Mouse (Mus musculus): ENCODE results near the gene Vat1. TPM values are rescaled to one million over a fixed set of nuclear protein-coding genes. Genes with fewer than 3 reads are reported as not detected.

Vat1 gene
- polyA plus RNA-seq (2012; rRNA removed) (88.0 and 96.1 TPM in 2 replicates), polyA plus RNA-seq (2014; fragmentation: Nextera tagmentation; extraction: Ambion mirVana) (56.1 and 63.3 TPM in 2 replicates)

DNA sequence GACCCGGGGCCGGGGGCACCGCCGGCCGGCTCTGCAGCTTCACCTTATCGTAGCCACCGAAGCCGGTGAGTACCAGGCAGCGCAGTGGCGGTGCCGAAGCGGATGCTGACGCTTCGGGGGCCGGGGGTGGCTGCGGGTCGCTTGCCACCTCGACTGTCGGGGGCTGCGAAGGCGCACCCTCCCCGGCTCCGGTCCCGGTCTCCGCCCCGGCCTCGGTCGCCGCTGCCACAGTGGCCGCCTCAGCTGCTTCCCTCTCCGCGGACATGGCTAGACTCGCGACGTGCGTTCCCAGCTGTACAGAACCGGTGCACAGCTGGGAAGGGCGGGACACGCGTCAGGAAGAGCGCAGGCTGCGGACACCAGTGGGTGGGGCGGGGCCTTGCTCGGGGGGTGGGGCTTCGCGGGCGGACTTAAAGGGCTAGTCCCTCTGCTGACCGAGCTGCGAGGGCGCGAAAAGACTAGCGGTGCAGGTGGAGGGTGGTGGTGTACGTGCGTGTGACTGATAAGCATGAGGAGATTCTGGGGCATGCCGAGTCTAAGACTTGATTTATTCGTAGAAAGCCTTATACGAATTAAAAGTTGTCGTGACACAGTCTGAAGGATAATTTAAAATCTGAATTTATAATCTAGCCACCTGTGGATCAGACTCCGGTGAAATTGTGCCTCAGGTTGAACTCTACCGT, at the start of gene Vat1:
Gene Vat1, minus strand, starts transcription at position 362 of the 683 bp plus-strand sequence.
- H3K9ac ChIP-seq (ENCODE audit: low read depth, low read length, severe bottlenecking) = peak within 1 kb of the TSS; percentile 64
- H3K4me2 ChIP-seq (replicated peaks; ENCODE audit: low read depth, low read length, severe bottlenecking) = peak within 1 kb of the TSS; percentile 90
- peak; percentile 57 for DNase-seq (ENCODE audit: low spot score)
- H3K4me1 ChIP-seq (ENCODE audit: control insufficient read depth, insufficient read depth, low read length) = peaks cover 24% of the 10 kb centered on the region
- no peaks in the 10 kb centered on the region for H3K9me3 ChIP-seq (ENCODE audit: control insufficient read depth, low read length)
- no peak for TF ChIP-seq POLR2A (IDR thresholded peaks at IDR 0.05; ENCODE audit: borderline replicate concordance, extremely low read depth, insufficient read depth, insufficient read length)
- WGBS = 1% methylated on average over 59 of the region's 60 CpGs
- H3K36me3 ChIP-seq (ENCODE audit: control insufficient read depth, insufficient read depth, low read length) = peaks cover 15% of the 10 kb centered on the region
- H3K27me3 ChIP-seq (ENCODE audit: control insufficient read depth, insufficient read depth, low read length) = no peaks in the 10 kb centered on the region
- peak within 1 kb of the TSS; percentile 76 for H3K27ac ChIP-seq (replicated peaks; ENCODE audit: low read depth, low read length)
- H3K4me3 ChIP-seq (replicated peaks; ENCODE audit: low read length) = peak within 1 kb of the TSS; percentile 82
- ATAC-seq (ENCODE audit: low FRiP score, low read depth) = peak; percentile 51

GRCm38 (mm10) chr11:101507090-101507489, 41.1 kb upstream of the Vat1 start:
- H3K36me3 ChIP-seq (ENCODE audit: control insufficient read depth, insufficient read depth, low read length) = peaks cover 35% of the 10 kb centered on the region
- H3K4me3 ChIP-seq (replicated peaks; ENCODE audit: low read length) = no peak overlapping the region
- H3K9me3 ChIP-seq (ENCODE audit: control insufficient read depth, low read length) = no peaks in the 10 kb centered on the region
- no peak for DNase-seq (ENCODE audit: low spot score)
- no peaks in the 10 kb centered on the region for H3K27me3 ChIP-seq (ENCODE audit: control insufficient read depth, insufficient read depth, low read length)
- no peaks in the 10 kb centered on the region for H3K4me1 ChIP-seq (ENCODE audit: control insufficient read depth, insufficient read depth, low read length)
- H3K27ac ChIP-seq (replicated peaks; ENCODE audit: low read depth, low read length) = no peak overlapping the region
- no peak overlapping the region for H3K9ac ChIP-seq (ENCODE audit: low read depth, low read length, severe bottlenecking)
- H3K4me2 ChIP-seq (replicated peaks; ENCODE audit: low read depth, low read length, severe bottlenecking) = no peak overlapping the region
- WGBS = 90% methylated on average over 7 of the region's 7 CpGs
- no peak for TF ChIP-seq POLR2A (IDR thresholded peaks at IDR 0.05; ENCODE audit: borderline replicate concordance, extremely low read depth, insufficient read depth, insufficient read length)
- ATAC-seq (ENCODE audit: low FRiP score, low read depth) = no peak

DNA sequence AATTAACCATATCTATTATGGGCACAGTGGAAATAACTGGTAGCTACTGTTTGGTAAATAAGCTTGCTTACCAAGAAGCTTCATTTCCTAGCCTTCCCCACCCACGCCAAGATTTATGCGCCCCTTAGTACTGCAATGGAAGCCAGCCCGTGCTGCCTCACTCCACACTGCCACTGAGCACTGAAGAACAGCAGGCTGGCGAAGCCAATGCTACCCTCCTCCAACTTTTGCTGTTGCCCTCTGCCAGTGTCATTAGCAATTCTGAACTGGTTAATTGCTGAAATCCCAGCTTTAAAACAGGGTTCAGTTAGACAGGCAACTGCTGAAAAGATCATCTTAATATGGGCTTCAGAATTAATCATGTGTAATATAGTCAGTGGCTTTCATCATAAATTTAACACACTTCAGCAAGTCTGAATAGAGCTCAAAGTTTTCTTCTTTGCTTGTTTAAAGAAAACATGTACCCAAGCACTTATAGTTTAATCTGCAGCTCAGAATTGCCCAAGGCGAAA, 40.3 kb upstream of the Vat1 start:
- ATAC-seq (ENCODE audit: low FRiP score, low read depth) = no peak
- TF ChIP-seq POLR2A (IDR thresholded peaks at IDR 0.05; ENCODE audit: borderline replicate concordance, extremely low read depth, insufficient read depth, insufficient read length) = no peak

GRCm38 (mm10) chr11:101486126-101486525, 20.1 kb upstream of the Vat1 start:
- DNase-seq (ENCODE audit: low spot score) (no peak), ATAC-seq (ENCODE audit: low FRiP score, low read depth) (no peak)
- no peak for TF ChIP-seq POLR2A (IDR thresholded peaks at IDR 0.05; ENCODE audit: borderline replicate concordance, extremely low read depth, insufficient read depth, insufficient read length)
- H3K4me2 ChIP-seq (replicated peaks; ENCODE audit: low read depth, low read length, severe bottlenecking) = no peak overlapping the region
- H3K9ac ChIP-seq (ENCODE audit: low read depth, low read length, severe bottlenecking) = no peak overlapping the region
- WGBS = 71% methylated on average over 6 of the region's 6 CpGs
- H3K4me1 ChIP-seq (ENCODE audit: control insufficient read depth, insufficient read depth, low read length) = no peaks in the 10 kb centered on the region
- H3K9me3 ChIP-seq (ENCODE audit: control insufficient read depth, low read length) = no peaks in the 10 kb centered on the region
- H3K4me3 ChIP-seq (replicated peaks; ENCODE audit: low read length) = no peak overlapping the region
- H3K27ac ChIP-seq (replicated peaks; ENCODE audit: low read depth, low read length) = no peak overlapping the region
- no peaks in the 10 kb centered on the region for H3K27me3 ChIP-seq (ENCODE audit: control insufficient read depth, insufficient read depth, low read length)
- H3K36me3 ChIP-seq (ENCODE audit: control insufficient read depth, insufficient read depth, low read length) = peaks cover 14% of the 10 kb centered on the region

More for the DNA sequence above, 40.3 kb upstream of the Vat1 start:
- H3K4me3 ChIP-seq (replicated peaks; ENCODE audit: low read length) = no peak overlapping the region
- no peaks in the 10 kb centered on the region for H3K4me1 ChIP-seq (ENCODE audit: control insufficient read depth, insufficient read depth, low read length)
- H3K4me2 ChIP-seq (replicated peaks; ENCODE audit: low read depth, low read length, severe bottlenecking) = no peak overlapping the region
- no peaks in the 10 kb centered on the region for H3K27me3 ChIP-seq (ENCODE audit: control insufficient read depth, insufficient read depth, low read length)
- 86% methylated on average over 5 of the region's 5 CpGs for WGBS
- H3K27ac ChIP-seq (replicated peaks; ENCODE audit: low read depth, low read length) = no peak overlapping the region
- no peak overlapping the region for H3K9ac ChIP-seq (ENCODE audit: low read depth, low read length, severe bottlenecking)
- no peak for DNase-seq (ENCODE audit: low spot score)
- H3K9me3 ChIP-seq (ENCODE audit: control insufficient read depth, low read length) = no peaks in the 10 kb centered on the region
- H3K36me3 ChIP-seq (ENCODE audit: control insufficient read depth, insufficient read depth, low read length) = peaks cover 35% of the 10 kb centered on the region

DNA sequence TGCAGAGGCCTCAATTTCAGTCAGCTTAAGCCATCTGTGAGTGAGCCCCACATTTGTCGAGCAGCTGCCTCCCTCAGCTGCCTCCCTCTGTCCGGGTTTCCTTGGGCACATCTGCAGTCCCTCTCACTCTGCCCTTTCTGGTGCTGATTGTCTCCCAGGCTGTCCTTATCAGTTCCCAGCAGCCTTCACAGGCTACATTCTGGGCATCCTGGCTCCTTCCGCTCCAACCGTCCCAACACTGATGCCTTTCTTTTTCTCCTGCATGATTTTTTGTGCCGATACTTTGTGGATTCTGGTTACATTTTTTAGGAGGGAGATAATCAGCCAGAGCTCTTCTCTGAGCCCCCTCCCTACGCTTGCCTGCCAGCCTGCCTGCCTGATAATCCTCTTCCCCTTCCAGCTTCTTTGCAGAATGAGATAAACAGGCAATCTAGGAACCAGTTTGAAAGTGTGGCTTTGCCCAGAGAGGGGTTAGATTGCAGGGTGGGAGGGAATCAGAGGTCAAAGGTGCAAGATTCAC, 19.5 kb upstream of the Vat1 start:
- H3K4me3 ChIP-seq (replicated peaks; ENCODE audit: low read length) = no peak overlapping the region
- peaks cover 14% of the 10 kb centered on the region for H3K36me3 ChIP-seq (ENCODE audit: control insufficient read depth, insufficient read depth, low read length)
- no peak overlapping the region for H3K9ac ChIP-seq (ENCODE audit: low read depth, low read length, severe bottlenecking)
- H3K4me2 ChIP-seq (replicated peaks; ENCODE audit: low read depth, low read length, severe bottlenecking) = no peak overlapping the region
- no peak for TF ChIP-seq POLR2A (IDR thresholded peaks at IDR 0.05; ENCODE audit: borderline replicate concordance, extremely low read depth, insufficient read depth, insufficient read length)
- H3K27ac ChIP-seq (replicated peaks; ENCODE audit: low read depth, low read length) = no peak overlapping the region
- WGBS = 46% methylated on average over 6 of the region's 6 CpGs
- no peaks in the 10 kb centered on the region for H3K9me3 ChIP-seq (ENCODE audit: control insufficient read depth, low read length)
- DNase-seq (ENCODE audit: low spot score) (no peak), ATAC-seq (ENCODE audit: low FRiP score, low read depth) (no peak)
- H3K27me3 ChIP-seq (ENCODE audit: control insufficient read depth, insufficient read depth, low read length) = no peaks in the 10 kb centered on the region
- H3K4me1 ChIP-seq (ENCODE audit: control insufficient read depth, insufficient read depth, low read length) = no peaks in the 10 kb centered on the region

Data from limb, embryonic 14.5 days (tissue).